Mouse (Mus musculus) ES-E14 (cell line): ENCODE results near the gene Slc27a1. TPM values are rescaled to one million over a fixed set of nuclear protein-coding genes. Genes with fewer than 3 reads are reported as not detected.

Source experiments
- DNase-seq: peaks from one replicate; pipeline ENCODE4 v3.0.0-alpha.2; 2013; ENCODE audit warnings: low read depth, low spot score
- H3K27ac ChIP-seq: 2 replicates; pipeline ENCODE4 v1.5.1; 2012; ENCODE audit warnings: low read depth, mild to moderate bottlenecking, low read length, moderate library complexity, mixed read lengths; ENCODE audit not compliant: poor library complexity, insufficient read depth, severe bottlenecking
- H3K36me3 ChIP-seq: 2 replicates; pipeline ENCODE4 v1.6.1; 2012; ENCODE audit warnings: mild to moderate bottlenecking, low read length, moderate library complexity, mixed read lengths; ENCODE audit not compliant: control insufficient read depth, poor library complexity, insufficient read depth, severe bottlenecking
- H3K4me1 ChIP-seq, 2 experiments: fragments of 150-350 bp in 1 of 2; sonication (generic) in 1 of 2; 2 replicates each; pipeline ENCODE4 v1.6.1; 2012; ENCODE audit warnings: low read length in 2 of 2, mild to moderate bottlenecking in 1 of 2, mixed read lengths in 1 of 2; ENCODE audit not compliant: control insufficient read depth in 2 of 2, insufficient read depth in 2 of 2, poor library complexity in 1 of 2
- H3K4me3 ChIP-seq, 2 experiments: fragments of 150-350 bp in 1 of 2; sonication (generic) in 1 of 2; 2 replicates each; pipeline ENCODE4 v1.5.1; 2012; ENCODE audit warnings: low read length in 2 of 2, low read depth in 1 of 2, mild to moderate bottlenecking in 1 of 2, mixed read lengths in 1 of 2; ENCODE audit not compliant: insufficient read depth in 1 of 2, poor library complexity in 1 of 2, severe bottlenecking in 1 of 2
- H3K9ac ChIP-seq: 2 replicates; pipeline ENCODE4 v1.6.1; 2012; ENCODE audit warnings: low read depth, mild to moderate bottlenecking, low read length, mixed read lengths; ENCODE audit not compliant: poor library complexity, insufficient read depth, severe bottlenecking
- H3K9me3 ChIP-seq: fragments of 150-350 bp; sonication (generic); 2 replicates; pipeline ENCODE4 v1.6.1; 2012; ENCODE audit warnings: low read depth, mild to moderate bottlenecking, low read length; ENCODE audit not compliant: control insufficient read depth, insufficient read depth
- CHD2 ChIP-seq: IDR thresholded peaks from 2 replicates; pipeline ENCODE4 v1.6.1; 2014; ENCODE audit warnings: mild to moderate bottlenecking, low read depth, low read length, inconsistent platforms
- HCFC1 ChIP-seq: IDR thresholded peaks from 2 replicates; pipeline ENCODE4 v1.6.1; 2012; ENCODE audit warnings: low read length, inconsistent platforms, borderline replicate concordance; ENCODE audit not compliant: insufficient read depth
- MAFK ChIP-seq: IDR thresholded peaks from 2 replicates; pipeline ENCODE4 v1.6.1; 2014; ENCODE audit warnings: mild to moderate bottlenecking, low read depth, low read length, inconsistent platforms; ENCODE audit not compliant: insufficient read depth
- ZC3H11A ChIP-seq: IDR thresholded peaks from 2 replicates; pipeline ENCODE4 v1.6.1; 2012; ENCODE audit warnings: low read depth, mild to moderate bottlenecking, inconsistent platforms, low read length, borderline replicate concordance
- ZNF384 ChIP-seq: IDR thresholded peaks from 2 replicates; pipeline ENCODE4 v1.6.1; 2012; ENCODE audit warnings: low read depth, low read length, inconsistent platforms
- in situ Hi-C, 2 experiments: fragments of 600-800 bp; cut with MboI; formaldehyde crosslinking; loops; one replicate each; pipeline ENCODE4 v1.15.1; 2025; ENCODE audit warnings: low sequenced_read_pairs in 2 of 2, inconsistent platforms in 1 of 2; ENCODE audit not compliant: unreplicated experiment in 2 of 2
- total RNA-seq: library from RNA; depleted of rRNA; stranded (reverse); fragments of 300-350 nt; gene quantifications from 2 replicates; pipeline ENCODE4 v1.2.3, GENCODE M21; 2012

Gene Slc27a1
- total RNA-seq, 1 experiment: 24.5 TPM

GRCm38 (mm10) chr8:71560071-71560470, 8.6 kb upstream of the Slc27a1 start:
- Histone ChIP-seq H3K9me3 (no peaks in the 10 kb centered on the region), H3K9ac (no peak overlapping the region), H3K36me3 (no peaks in the 10 kb centered on the region), H3K27ac (no peak overlapping the region), H3K4me1 (no peaks in the 10 kb centered on the region; a peak in 1 of 4 replicates), H3K4me3 (no peak overlapping the region)
- TF ChIP-seq HCFC1 (no peak), ZC3H11A (no peak), CHD2 (no peak), ZNF384 (no peak), MAFK (no peak)
- no peak for DNase-seq
- in situ Hi-C loops: no loop called here

- Histone ChIP-seq H3K4me1 (no peaks in the 10 kb centered on the region; a peak in 1 of 4 replicates), H3K36me3 (no peaks in the 10 kb centered on the region), H3K9me3 (no peaks in the 10 kb centered on the region), H3K9ac (no peak overlapping the region), H3K27ac (no peak overlapping the region), H3K4me3 (no peak overlapping the region)
- in situ Hi-C loops: no loop called here
- no peak for DNase-seq
- TF ChIP-seq HCFC1: no peak
- TF ChIP-seq CHD2: no peak
- TF ChIP-seq MAFK: no peak
- no peak for TF ChIP-seq ZNF384
- no peak for TF ChIP-seq ZC3H11A
Observed at GRCm38 (mm10) chr8:71560765-71561164, 7.9 kb upstream of the Slc27a1 start.

- Histone ChIP-seq H3K4me3 (no peak overlapping the region), H3K4me1 (no peaks in the 10 kb centered on the region; a peak in 1 of 4 replicates), H3K27ac (no peak overlapping the region), H3K9ac (no peak overlapping the region), H3K36me3 (no peaks in the 10 kb centered on the region), H3K9me3 (no peaks in the 10 kb centered on the region)
- no peak for TF ChIP-seq ZNF384
- peak; percentile 57; the same call in 1 of the 2 replicates for TF ChIP-seq ZC3H11A
- TF ChIP-seq HCFC1: no peak
- DNase-seq: no peak
- in situ Hi-C loops: no loop called here
Observed at GRCm38 (mm10) chr8:71561401-71561800, 7.3 kb upstream of the Slc27a1 start.

GRCm38 (mm10) chr8:71562751-71563150, 5.9 kb upstream of the Slc27a1 start:
- in situ Hi-C loops: no loop called here
- Histone ChIP-seq H3K4me3 (peak overlapping the region; percentile 43 to 61), H3K36me3 (no peaks in the 10 kb centered on the region), H3K9me3 (no peaks in the 10 kb centered on the region), H3K4me1 (peaks cover 0 to 5% of the 10 kb centered on the region in 2 experiments; a peak in 1 of 4 replicates), H3K27ac (no peak overlapping the region), H3K9ac (no peak overlapping the region)
- peak; percentile 59 for DNase-seq
- 0 out of 2 replicates have a peak, but pooled peaks have one; percentile 22 for TF ChIP-seq HCFC1
- TF ChIP-seq MAFK: no peak
- 0 out of 2 replicates have a peak, but pooled peaks have one; percentile 6 for TF ChIP-seq ZC3H11A

GRCm38 (mm10) chr8:71563992-71564391, 4.7 kb upstream of the Slc27a1 start:
- Histone ChIP-seq H3K36me3 (no peaks in the 10 kb centered on the region), H3K4me1 (peaks cover 0 to 14% of the 10 kb centered on the region in 2 experiments; a peak in 2 of 4 replicates), H3K9ac (no peak overlapping the region), H3K9me3 (no peaks in the 10 kb centered on the region), H3K27ac (no peak overlapping the region), H3K4me3 (no peak overlapping the region)
- in situ Hi-C loops: no loop called here
- DNase-seq: no peak
- TF ChIP-seq HCFC1 (no peak), ZC3H11A (no peak), MAFK (no peak), ZNF384 (no peak), CHD2 (no peak)
